Mouse (Mus musculus) thymus, adult 2 months (tissue): ENCODE data around the gene Pfkm.

Source experiments
- CTCF ChIP-seq: fragments of 200-500 bp; IDR thresholded peaks from 2 replicates; pipeline ENCODE4 v1.5.1; 2012; ENCODE audit warnings: mild to moderate bottlenecking, control low read depth, low read length, moderate library complexity, borderline replicate concordance; ENCODE audit not compliant: control insufficient read depth, poor library complexity, insufficient read depth; ENCODE audit errors: extremely low read depth
- POLR2A ChIP-seq: fragments of 200-500 bp; IDR thresholded peaks from 2 replicates; pipeline ENCODE4 v1.6.1; 2012; ENCODE audit warnings: mild to moderate bottlenecking, low read length, control low read depth, moderate library complexity; ENCODE audit not compliant: control insufficient read depth, poor library complexity, insufficient read depth; ENCODE audit errors: extremely low read depth

DNA sequence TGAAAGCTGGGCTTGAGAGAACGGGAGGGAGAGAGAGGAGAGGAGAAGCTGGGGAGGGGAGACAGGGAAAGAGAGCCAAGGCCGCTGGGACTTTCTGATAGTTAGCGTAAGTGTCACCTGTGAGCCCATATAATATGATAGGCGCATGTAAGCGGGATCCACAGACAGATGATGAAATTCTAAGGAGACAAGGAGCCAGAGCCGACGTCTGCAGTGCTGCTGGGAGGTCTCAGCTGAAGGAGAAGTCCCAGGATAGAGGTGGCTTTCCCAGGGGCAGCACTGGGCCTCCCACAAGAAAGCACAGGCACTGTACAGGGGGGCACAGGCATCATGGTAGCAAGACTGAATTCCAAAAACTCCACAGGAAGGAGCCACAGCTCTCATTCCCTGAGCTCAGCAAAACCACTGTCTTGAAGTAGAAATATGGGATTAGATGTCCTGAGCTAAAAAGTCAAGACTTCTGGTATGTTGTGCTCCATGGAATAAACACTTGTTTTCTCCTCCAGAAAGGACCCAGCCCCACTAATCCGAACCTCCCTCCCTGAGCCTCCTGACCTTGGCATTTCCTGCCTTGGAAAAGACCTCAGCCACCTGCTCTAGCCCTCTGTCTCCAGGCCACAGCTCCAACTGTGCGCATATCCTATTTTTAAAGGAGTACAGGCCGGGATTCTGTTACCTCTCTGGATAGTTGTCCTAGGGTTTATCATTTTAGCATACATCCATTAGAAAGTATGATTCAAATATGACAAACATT is 21.9 kb downstream of the Pfkm start:
- TF ChIP-seq CTCF: no peak
- TF ChIP-seq POLR2A: no peak
